Mouse (Mus musculus): ENCODE measurements around the gene Fam166a. TPM values are rescaled to one million over a fixed set of nuclear protein-coding genes. Genes with fewer than 3 reads are reported as not detected.
A peak's percentile ranks its signal among the peaks of the same experiment; 100 is the strongest.

Gene Fam166a
- polyA plus RNA-seq, 1 experiment from 2014 or later = 1.5 TPM

DNA sequence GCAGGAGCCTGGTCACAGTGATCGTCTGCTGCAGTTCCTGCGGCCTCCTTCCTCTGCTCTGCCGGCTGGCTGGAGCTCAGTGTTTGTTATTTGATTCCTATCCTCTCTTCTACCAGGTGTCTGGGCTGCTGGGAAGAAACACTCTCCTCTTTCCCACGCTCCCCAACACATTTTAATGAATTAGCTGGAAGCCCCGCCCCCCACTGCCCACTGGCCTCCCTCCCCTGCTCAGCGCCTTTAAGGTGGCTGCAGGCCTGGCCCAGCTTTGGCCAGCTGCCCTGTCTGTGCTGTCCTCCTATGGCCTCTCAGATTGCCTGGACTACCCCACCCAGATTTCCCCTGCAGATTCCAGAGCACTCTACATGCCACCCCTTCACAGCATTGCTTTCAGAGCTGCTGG is 40.9 kb upstream of the Fam166a start:
- peak; percentile 7; the same call in 1 of the 2 replicates for ATAC-seq (ENCODE audit: insufficient read depth, low FRiP score, low read depth)
- peaks cover 59% of the 10 kb centered on the region for H3K4me1 ChIP-seq
- no peaks in the 10 kb centered on the region for H3K36me3 ChIP-seq
- no peak overlapping the region for H3K4me2 ChIP-seq
- peaks cover 29% of the 10 kb centered on the region for H3K27me3 ChIP-seq (replicated peaks)
- no peaks in the 10 kb centered on the region for H3K9me3 ChIP-seq
- 0 out of 2 replicates have a peak overlapping the region, but pooled peaks have one; percentile 0 for H3K4me3 ChIP-seq (replicated peaks)
- H3K9ac ChIP-seq = no peak overlapping the region
- H3K27ac ChIP-seq = peak overlapping the region; percentile 61
- 11% methylated on average over 6 of the region's 6 CpGs for WGBS

DNA sequence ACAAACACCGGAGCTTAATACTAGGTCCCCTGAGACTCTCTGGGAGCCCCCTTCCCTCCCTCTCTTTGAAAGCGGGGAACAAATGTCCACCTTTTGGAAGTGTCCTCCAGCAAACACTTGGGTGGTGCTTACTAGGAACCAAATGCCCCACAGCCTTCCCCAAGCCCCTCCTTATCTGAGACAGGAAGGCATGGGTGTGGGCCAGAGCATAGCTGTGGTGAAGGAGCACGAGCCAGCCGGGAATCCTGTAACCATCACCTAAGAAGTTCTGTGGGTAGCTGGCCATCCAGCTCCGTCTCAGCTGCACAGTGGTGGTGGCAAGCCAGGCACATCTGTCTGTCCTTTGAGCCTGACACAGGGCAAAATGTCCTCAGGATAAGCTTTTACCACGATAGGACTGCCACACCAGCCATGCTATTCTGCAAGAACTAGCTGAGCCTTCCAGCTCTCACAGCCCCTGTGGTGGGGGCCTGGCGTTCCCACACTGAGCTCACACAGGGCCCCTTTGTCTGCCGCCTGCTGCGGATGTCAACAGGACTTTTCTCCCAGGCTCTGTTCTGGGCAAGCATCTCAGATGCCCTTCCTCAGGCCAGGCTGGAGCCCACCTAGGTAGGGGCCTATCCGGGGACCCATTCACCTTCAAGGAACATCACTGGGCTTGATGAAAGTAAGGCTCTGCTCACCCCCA is 40.1 kb upstream of the Fam166a start:
- Histone ChIP-seq H3K4me2 (peak overlapping the region; percentile 19; the same call in 1 of the 2 replicates), H3K9me3 (no peaks in the 10 kb centered on the region), H3K4me1 (peaks cover 54% of the 10 kb centered on the region), H3K4me3 (replicated peaks) (no peak overlapping the region), H3K9ac (no peak overlapping the region), H3K27me3 (replicated peaks) (peaks cover 33% of the 10 kb centered on the region), H3K36me3 (no peaks in the 10 kb centered on the region), H3K27ac (peak overlapping the region; percentile 61)
- ATAC-seq (ENCODE audit: insufficient read depth, low FRiP score, low read depth) = no peak
- 30% methylated on average over 10 of the region's 10 CpGs for WGBS

DNA sequence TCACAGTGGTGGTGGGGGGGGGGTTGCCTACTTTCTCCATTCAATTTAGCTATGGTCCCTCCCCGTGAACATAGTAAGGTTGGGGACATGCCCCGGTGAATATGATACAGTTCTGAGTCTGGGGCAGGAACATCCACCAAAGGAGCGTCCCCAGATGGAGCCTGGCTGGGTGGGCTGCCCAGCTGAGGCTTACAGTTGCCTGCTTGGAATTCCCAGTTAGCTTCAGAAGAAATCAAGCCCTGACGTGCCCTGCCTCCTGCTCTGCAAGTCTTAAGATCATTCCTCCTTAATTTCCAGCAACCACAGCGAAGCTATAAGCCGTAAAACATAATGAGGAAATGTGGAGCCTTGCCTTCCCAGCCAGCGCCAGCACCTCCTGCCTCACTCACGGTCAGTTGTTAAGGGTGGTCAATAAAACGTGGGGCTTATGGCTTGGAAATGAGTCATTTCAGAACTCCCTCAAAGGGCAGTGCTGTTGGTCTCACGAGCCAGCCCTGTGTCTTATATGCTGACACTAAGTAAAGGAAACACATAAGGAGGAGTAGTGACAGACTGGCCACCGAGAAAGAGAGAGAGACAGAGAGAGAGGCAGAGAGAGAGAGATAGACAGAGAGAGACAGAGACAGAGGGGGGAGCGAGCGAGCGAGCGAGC is 38.9 kb upstream of the Fam166a start:
- Histone ChIP-seq H3K9me3 (no peaks in the 10 kb centered on the region), H3K36me3 (no peaks in the 10 kb centered on the region), H3K27ac (peak overlapping the region; percentile 65), H3K4me2 (peak overlapping the region; percentile 94), H3K4me3 (replicated peaks) (peak overlapping the region; percentile 61), H3K9ac (no peak overlapping the region), H3K27me3 (replicated peaks) (peaks cover 46% of the 10 kb centered on the region), H3K4me1 (peaks cover 51% of the 10 kb centered on the region)
- WGBS = 42% methylated on average over 15 of the region's 15 CpGs
- no peak for ATAC-seq (ENCODE audit: insufficient read depth, low FRiP score, low read depth)

DNA sequence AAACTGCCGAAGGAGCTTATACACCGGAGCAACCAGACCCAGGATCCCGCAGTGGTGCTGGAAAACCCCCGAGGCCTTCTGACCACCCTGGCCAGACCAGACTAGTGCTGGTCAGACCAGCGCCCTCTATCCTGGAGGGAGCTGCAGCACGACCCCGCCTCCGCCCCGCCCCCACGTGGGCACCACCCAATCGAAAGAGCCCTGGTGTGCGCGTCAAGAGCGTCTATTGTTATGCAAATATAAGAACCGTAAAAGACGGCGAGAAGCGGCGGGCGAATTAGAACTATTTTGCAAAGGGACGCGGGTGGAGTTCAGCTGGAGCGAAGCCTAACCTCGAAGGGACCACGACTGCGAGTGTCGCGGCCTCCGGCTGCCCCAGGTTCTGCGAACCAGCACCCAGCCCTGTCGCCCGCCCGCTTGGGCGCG is 38.1 kb upstream of the Fam166a start, which contains the start of gene Nrarp:
Nrarp (plus strand) TSS at position 281 of the 426 bp plus-strand sequence.
- Histone ChIP-seq H3K4me2 (peak within 1 kb of the TSS; percentile 94), H3K4me1 (peaks cover 50% of the 10 kb centered on the region), H3K9me3 (no peaks in the 10 kb centered on the region), H3K36me3 (no peaks in the 10 kb centered on the region), H3K9ac (peak within 1 kb of the TSS; percentile 53), H3K27ac (peak within 1 kb of the TSS; percentile 94), H3K27me3 (replicated peaks) (peaks cover 47% of the 10 kb centered on the region), H3K4me3 (replicated peaks) (peak within 1 kb of the TSS; percentile 61)
- under 1% methylated on average over 35 of the region's 35 CpGs for WGBS
- ATAC-seq (ENCODE audit: insufficient read depth, low FRiP score, low read depth) = peak; percentile 85

DNA sequence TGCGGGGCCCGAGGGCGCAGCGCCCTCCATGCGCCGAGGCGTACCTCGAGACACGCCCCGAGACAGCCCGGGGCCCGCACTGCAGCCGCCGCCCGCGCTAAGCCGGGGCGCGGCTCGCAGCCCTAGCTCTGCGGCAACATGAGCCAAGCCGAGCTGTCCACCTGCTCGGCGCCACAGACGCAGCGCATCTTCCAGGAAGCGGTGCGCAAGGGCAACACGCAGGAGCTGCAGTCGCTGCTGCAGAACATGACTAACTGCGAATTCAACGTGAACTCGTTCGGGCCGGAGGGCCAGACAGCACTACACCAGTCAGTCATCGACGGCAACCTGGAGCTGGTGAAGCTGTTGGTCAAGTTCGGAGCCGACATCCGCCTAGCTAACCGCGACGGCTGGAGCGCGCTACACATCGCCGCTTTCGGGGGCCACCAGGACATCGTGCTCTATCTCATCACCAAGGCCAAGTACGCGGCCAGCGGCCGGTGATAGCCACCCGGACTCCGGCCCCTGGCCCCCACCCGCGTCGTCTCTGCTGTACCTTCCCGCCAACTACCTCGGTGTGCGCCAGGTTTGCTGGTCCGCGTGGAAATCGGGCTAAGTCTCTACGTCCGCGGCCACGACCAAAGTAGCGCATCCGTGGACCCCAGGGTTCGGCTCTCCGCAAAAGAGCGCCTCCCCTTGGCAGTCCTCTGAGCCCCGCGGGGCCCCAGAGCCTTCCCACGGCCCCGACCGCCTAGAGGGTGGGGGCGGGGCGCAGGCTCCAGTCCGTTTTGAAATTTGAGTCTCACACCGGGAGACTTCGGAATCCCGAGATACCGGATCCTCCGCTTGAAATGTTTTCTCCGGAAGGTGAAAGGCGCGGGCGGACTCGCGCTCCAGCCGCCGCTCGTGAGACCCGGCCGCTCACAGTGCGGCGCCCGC is 37.3 kb upstream of the Fam166a start:
- under 1% methylated on average over 100 of the region's 100 CpGs for WGBS
- Histone ChIP-seq H3K4me1 (peaks cover 51% of the 10 kb centered on the region), H3K27me3 (replicated peaks) (peaks cover 47% of the 10 kb centered on the region), H3K4me3 (replicated peaks) (peak overlapping the region; percentile 61), H3K9ac (peak overlapping the region; percentile 53), H3K4me2 (peak overlapping the region; percentile 94), H3K9me3 (no peaks in the 10 kb centered on the region), H3K27ac (peak overlapping the region; percentile 94), H3K36me3 (no peaks in the 10 kb centered on the region)
- ATAC-seq (ENCODE audit: insufficient read depth, low FRiP score, low read depth) = peak; percentile 32

DNA sequence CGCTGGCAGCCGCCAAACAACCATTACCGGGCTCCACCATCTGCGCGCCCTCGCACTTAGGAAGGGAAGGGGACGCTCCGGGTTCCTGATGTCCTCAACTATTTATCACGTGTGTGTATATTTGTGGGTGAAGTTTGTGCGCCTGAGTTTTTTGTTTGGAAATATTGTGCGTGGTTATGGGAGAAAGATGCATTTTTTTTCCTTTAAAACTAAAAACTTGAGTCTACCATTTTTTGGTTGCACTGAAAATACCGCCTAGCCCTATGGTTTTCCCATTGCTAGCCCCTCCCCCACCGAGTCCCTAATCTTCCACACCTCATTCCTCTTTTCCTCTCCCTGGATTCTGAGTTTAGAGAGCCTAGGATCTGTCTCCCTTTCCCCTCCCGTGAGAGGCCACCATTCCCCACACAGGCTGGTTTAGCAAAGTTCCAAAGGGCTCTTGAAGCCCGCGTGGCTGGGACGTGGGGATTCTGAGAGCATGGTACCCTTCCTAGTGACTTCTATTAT is 36.6 kb upstream of the Fam166a start:
- H3K4me1 ChIP-seq = peaks cover 45% of the 10 kb centered on the region

DNA sequence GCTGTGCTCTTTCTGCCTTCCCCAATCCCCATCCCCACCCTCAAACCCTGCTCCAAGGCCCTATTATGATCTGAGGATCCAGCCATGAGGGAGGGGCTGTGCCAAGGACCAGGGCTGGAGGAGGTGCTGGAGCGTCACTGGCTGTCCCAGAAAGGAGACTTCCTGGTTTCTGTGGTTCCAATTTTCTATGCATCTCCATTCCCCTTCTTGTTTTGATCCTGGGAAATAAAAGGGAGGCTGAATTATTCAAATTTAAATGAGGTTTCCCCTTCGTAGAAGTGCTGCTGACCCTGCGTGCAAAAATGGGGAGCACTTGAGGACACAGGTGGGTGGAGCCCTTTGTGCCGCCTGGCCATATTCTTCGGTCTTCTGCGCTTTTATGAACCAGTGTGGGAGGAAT is 35.9 kb upstream of the Fam166a start:
- Histone ChIP-seq H3K9me3 (no peaks in the 10 kb centered on the region), H3K4me1 (peaks cover 38% of the 10 kb centered on the region), H3K9ac (no peak overlapping the region), H3K4me3 (replicated peaks) (peak overlapping the region; percentile 61), H3K27me3 (replicated peaks) (peaks cover 47% of the 10 kb centered on the region), H3K27ac (no peak overlapping the region), H3K4me2 (peak overlapping the region; percentile 94), H3K36me3 (no peaks in the 10 kb centered on the region)
- 21% methylated on average over 6 of the region's 6 CpGs for WGBS
- no peak for ATAC-seq (ENCODE audit: insufficient read depth, low FRiP score, low read depth)

More for the DNA sequence above, 36.6 kb upstream of the Fam166a start:
- Histone ChIP-seq H3K9ac (peak overlapping the region; percentile 53), H3K9me3 (no peaks in the 10 kb centered on the region), H3K36me3 (no peaks in the 10 kb centered on the region), H3K27ac (peak overlapping the region; percentile 94), H3K27me3 (replicated peaks) (peaks cover 47% of the 10 kb centered on the region), H3K4me2 (peak overlapping the region; percentile 94), H3K4me3 (replicated peaks) (peak overlapping the region; percentile 61)
- 1% methylated on average over 17 of the region's 17 CpGs for WGBS
- no peak for ATAC-seq (ENCODE audit: insufficient read depth, low FRiP score, low read depth)

DNA sequence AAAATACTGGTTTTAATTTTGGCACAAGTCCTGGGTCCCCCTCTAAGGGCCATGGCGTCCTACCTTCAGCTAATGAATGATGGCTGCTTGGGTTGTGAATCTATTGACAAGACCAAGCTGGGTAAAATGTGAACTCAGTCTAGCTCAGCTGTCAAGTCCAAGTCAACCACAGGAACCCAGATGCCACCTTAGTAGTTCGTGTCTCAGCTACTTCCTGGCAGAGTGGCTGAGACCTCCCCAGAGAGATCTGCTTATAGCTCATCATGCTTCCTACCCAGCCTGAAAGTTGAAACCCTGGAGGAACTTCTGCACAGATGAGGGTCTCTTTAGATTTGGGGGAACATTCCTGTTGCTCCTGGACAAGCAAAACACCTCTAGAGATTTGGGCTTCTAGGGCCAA is 35.2 kb upstream of the Fam166a start:
- no peaks in the 10 kb centered on the region for H3K9me3 ChIP-seq
- H3K27ac ChIP-seq = no peak overlapping the region
- H3K4me3 ChIP-seq (replicated peaks) = no peak overlapping the region
- H3K4me2 ChIP-seq = peak overlapping the region; percentile 94; the same call in 1 of the 2 replicates
- 76% methylated on average over 2 of the region's 2 CpGs for WGBS
- ATAC-seq (ENCODE audit: insufficient read depth, low FRiP score, low read depth) = no peak
- peaks cover 42% of the 10 kb centered on the region for H3K27me3 ChIP-seq (replicated peaks)
- no peak overlapping the region for H3K9ac ChIP-seq
- H3K4me1 ChIP-seq = peaks cover 31% of the 10 kb centered on the region
- H3K36me3 ChIP-seq = no peaks in the 10 kb centered on the region

DNA sequence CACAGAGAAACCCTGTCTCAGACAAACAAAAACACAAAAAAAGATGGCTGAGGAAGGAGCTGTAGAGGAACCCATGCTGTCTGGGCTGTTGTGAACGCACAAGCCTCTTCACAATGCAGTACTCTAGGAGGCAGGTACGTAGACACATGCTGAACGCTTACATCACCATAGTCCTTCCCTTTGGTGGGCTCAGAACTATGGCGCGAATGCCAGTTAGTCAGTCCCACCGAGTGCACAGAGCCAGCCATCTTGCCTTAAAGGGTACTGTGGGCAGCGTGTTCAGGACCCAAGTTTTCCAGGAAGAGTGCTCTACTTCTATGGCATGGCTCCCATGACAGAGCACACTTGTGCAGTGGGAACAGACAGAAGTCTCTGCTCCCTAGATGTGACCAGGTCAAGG is 34.0 kb upstream of the Fam166a start:
- 90% methylated on average over 7 of the region's 7 CpGs for WGBS
- H3K4me3 ChIP-seq (replicated peaks) = no peak overlapping the region
- H3K9me3 ChIP-seq = no peaks in the 10 kb centered on the region
- H3K27ac ChIP-seq = no peak overlapping the region
- no peak for ATAC-seq (ENCODE audit: insufficient read depth, low FRiP score, low read depth)
- H3K36me3 ChIP-seq = no peaks in the 10 kb centered on the region
- H3K9ac ChIP-seq = no peak overlapping the region
- peaks cover 31% of the 10 kb centered on the region for H3K4me1 ChIP-seq
- H3K27me3 ChIP-seq (replicated peaks) = peaks cover 38% of the 10 kb centered on the region
- no peak overlapping the region for H3K4me2 ChIP-seq

DNA sequence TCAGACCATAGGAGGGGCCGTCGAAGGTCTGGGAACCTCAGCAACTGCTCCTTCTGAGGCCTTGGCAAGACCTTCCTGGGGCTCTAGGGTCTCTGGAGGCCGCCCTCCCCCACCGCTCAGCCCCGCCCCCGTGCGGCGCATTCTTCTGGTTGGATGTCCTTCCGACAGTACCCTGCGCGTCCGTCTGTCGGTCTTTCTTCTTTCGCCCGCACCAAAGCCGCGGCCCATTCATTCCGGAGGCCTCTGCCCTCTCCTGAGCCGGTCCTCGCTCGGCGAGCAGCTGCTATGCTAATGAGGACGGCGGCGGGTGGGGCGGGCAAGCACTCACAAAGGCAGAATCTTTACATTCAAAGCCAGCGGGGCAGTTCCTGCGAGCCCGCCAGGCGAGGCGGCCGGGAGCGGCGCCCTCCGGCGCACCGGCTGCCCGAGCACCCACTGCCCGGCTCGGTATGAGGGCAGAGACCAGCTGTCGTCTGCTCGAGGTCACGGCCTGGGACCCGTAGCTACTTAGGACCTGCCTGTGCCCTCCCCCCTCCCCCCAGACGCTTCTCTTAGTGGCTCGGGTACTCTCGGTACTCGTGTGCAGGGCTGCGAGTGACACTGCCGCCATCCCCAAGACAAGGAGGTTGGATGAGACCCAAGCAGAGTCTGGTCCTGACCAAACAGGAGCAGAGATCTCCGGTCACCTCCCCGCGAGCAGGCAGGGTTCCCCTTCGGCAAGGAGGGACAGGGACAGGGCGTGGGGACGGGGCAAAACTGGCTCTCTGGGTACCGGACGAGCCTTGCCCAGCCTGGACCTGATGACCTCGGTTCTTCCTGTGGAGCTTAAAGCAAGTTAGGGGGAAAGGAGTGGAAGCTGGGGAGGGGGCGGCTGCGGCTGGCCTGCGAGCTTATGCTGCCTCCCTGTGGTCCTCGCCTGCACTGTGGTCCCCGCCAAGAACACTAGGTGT is 32.6 kb upstream of the Fam166a start:
- peak overlapping the region; percentile 38; the same call in 1 of the 2 replicates for H3K9ac ChIP-seq
- peaks cover 22% of the 10 kb centered on the region for H3K4me1 ChIP-seq
- under 1% methylated on average over 64 of the region's 64 CpGs for WGBS
- peaks cover 28% of the 10 kb centered on the region for H3K27me3 ChIP-seq (replicated peaks)
- peak; percentile 59 for ATAC-seq (ENCODE audit: insufficient read depth, low FRiP score, low read depth)
- H3K36me3 ChIP-seq = no peaks in the 10 kb centered on the region
- H3K27ac ChIP-seq = peak overlapping the region; percentile 78
- H3K4me2 ChIP-seq = peak overlapping the region; percentile 98
- no peaks in the 10 kb centered on the region for H3K9me3 ChIP-seq
- peak overlapping the region; percentile 53 for H3K4me3 ChIP-seq (replicated peaks)

Data from stomach, embryonic 15.5 days (tissue).